Mouse (Mus musculus): ENCODE measurements around the gene Agfg2. TPM values are rescaled to one million over a fixed set of nuclear protein-coding genes. Genes with fewer than 3 reads are reported as not detected.

Gene Agfg2
- polyA plus RNA-seq, 1 experiment from 2014 or later = 14.8 TPM

- no peaks in the 10 kb centered on the region for H3K9me3 ChIP-seq (ENCODE audit: control insufficient read depth, low read length)
- ATAC-seq (ENCODE audit: low FRiP score, low TSS enrichment) = no peak
- no peaks in the 10 kb centered on the region for H3K27me3 ChIP-seq (ENCODE audit: control insufficient read depth, insufficient read depth, low read length)
- H3K36me3 ChIP-seq (ENCODE audit: control insufficient read depth, insufficient read depth, low read length) = peaks cover 2% of the 10 kb centered on the region; the same call in 1 of the 2 replicates
- WGBS = 88% methylated on average over 6 of the region's 6 CpGs
- H3K27ac ChIP-seq (ENCODE audit: low read depth, low read length) = no peak overlapping the region
- H3K4me3 ChIP-seq (ENCODE audit: low read length) = no peak overlapping the region
- H3K9ac ChIP-seq (ENCODE audit: low read depth, low read length) = no peak overlapping the region
- no peak overlapping the region for H3K4me2 ChIP-seq (replicated peaks; ENCODE audit: low read depth, low read length)
- H3K4me1 ChIP-seq (ENCODE audit: control insufficient read depth, insufficient read depth, low read length) = peaks cover 20% of the 10 kb centered on the region
These were observed 11.5 kb downstream of the Agfg2 start for GRCm38 (mm10) chr5:137673015-137673414.

GRCm38 (mm10) chr5:137672361-137672760 lies 12.2 kb downstream of the Agfg2 start:
- Histone ChIP-seq H3K4me3 (ENCODE audit: low read length) (no peak overlapping the region), H3K27ac (ENCODE audit: low read depth, low read length) (0 out of 2 replicates have a peak overlapping the region, but pooled peaks have one; percentile 69), H3K9me3 (ENCODE audit: control insufficient read depth, low read length) (no peaks in the 10 kb centered on the region), H3K4me1 (ENCODE audit: control insufficient read depth, insufficient read depth, low read length) (peaks cover 20% of the 10 kb centered on the region), H3K27me3 (ENCODE audit: control insufficient read depth, insufficient read depth, low read length) (no peaks in the 10 kb centered on the region), H3K9ac (ENCODE audit: low read depth, low read length) (no peak overlapping the region), H3K4me2 (replicated peaks; ENCODE audit: low read depth, low read length) (no peak overlapping the region), H3K36me3 (ENCODE audit: control insufficient read depth, insufficient read depth, low read length) (peaks cover 5% of the 10 kb centered on the region)
- WGBS = 77% methylated on average over 5 of the region's 5 CpGs
- ATAC-seq (ENCODE audit: low FRiP score, low TSS enrichment) = no peak

- H3K4me1 ChIP-seq (ENCODE audit: control insufficient read depth, insufficient read depth, low read length) = peaks cover 20% of the 10 kb centered on the region
- H3K4me3 ChIP-seq (ENCODE audit: low read length) = no peak overlapping the region
- H3K36me3 ChIP-seq (ENCODE audit: control insufficient read depth, insufficient read depth, low read length) = peaks cover 12% of the 10 kb centered on the region
- 14% methylated on average over 9 of the region's 9 CpGs for WGBS
- ATAC-seq (ENCODE audit: low FRiP score, low TSS enrichment) = peak; percentile 63
- no peaks in the 10 kb centered on the region for H3K27me3 ChIP-seq (ENCODE audit: control insufficient read depth, insufficient read depth, low read length)
- H3K27ac ChIP-seq (ENCODE audit: low read depth, low read length) = peak overlapping the region; percentile 69; the same call in 1 of the 2 replicates
- H3K9ac ChIP-seq (ENCODE audit: low read depth, low read length) = no peak overlapping the region
- H3K4me2 ChIP-seq (replicated peaks; ENCODE audit: low read depth, low read length) = no peak overlapping the region
- no peaks in the 10 kb centered on the region for H3K9me3 ChIP-seq (ENCODE audit: control insufficient read depth, low read length)
These were observed 12.9 kb downstream of the Agfg2 start for GRCm38 (mm10) chr5:137671443-137672240.

- WGBS = 79% methylated on average over 1 of the region's 1 CpGs
- no peak overlapping the region for H3K9ac ChIP-seq (ENCODE audit: low read depth, low read length)
- H3K27me3 ChIP-seq (ENCODE audit: control insufficient read depth, insufficient read depth, low read length) = no peaks in the 10 kb centered on the region
- H3K4me1 ChIP-seq (ENCODE audit: control insufficient read depth, insufficient read depth, low read length) = peaks cover 20% of the 10 kb centered on the region
- ATAC-seq (ENCODE audit: low FRiP score, low TSS enrichment) = no peak
- no peak overlapping the region for H3K4me2 ChIP-seq (replicated peaks; ENCODE audit: low read depth, low read length)
- H3K4me3 ChIP-seq (ENCODE audit: low read length) = no peak overlapping the region
- peaks cover 19% of the 10 kb centered on the region for H3K36me3 ChIP-seq (ENCODE audit: control insufficient read depth, insufficient read depth, low read length)
- H3K27ac ChIP-seq (ENCODE audit: low read depth, low read length) = 0 out of 2 replicates have a peak overlapping the region, but pooled peaks have one; percentile 62
- H3K9me3 ChIP-seq (ENCODE audit: control insufficient read depth, low read length) = no peaks in the 10 kb centered on the region
These were observed 14.3 kb downstream of the Agfg2 start for GRCm38 (mm10) chr5:137670240-137670639.

- Histone ChIP-seq H3K4me1 (ENCODE audit: control insufficient read depth, insufficient read depth, low read length) (peaks cover 20% of the 10 kb centered on the region), H3K4me2 (replicated peaks; ENCODE audit: low read depth, low read length) (no peak overlapping the region), H3K4me3 (ENCODE audit: low read length) (no peak overlapping the region), H3K36me3 (ENCODE audit: control insufficient read depth, insufficient read depth, low read length) (peaks cover 24% of the 10 kb centered on the region), H3K27ac (ENCODE audit: low read depth, low read length) (no peak overlapping the region), H3K9me3 (ENCODE audit: control insufficient read depth, low read length) (no peaks in the 10 kb centered on the region), H3K27me3 (ENCODE audit: control insufficient read depth, insufficient read depth, low read length) (no peaks in the 10 kb centered on the region), H3K9ac (ENCODE audit: low read depth, low read length) (no peak overlapping the region)
- 58% methylated on average over 10 of the region's 10 CpGs for WGBS
- no peak for ATAC-seq (ENCODE audit: low FRiP score, low TSS enrichment)
These were observed 15.6 kb downstream of the Agfg2 start for GRCm38 (mm10) chr5:137668971-137669370.

GRCm38 (mm10) chr5:137663057-137663456 lies 21.5 kb downstream of the Agfg2 start:
- 77% methylated on average over 9 of the region's 9 CpGs for WGBS
- Histone ChIP-seq H3K4me3 (ENCODE audit: low read length) (no peak overlapping the region), H3K9me3 (ENCODE audit: control insufficient read depth, low read length) (no peaks in the 10 kb centered on the region), H3K4me2 (replicated peaks; ENCODE audit: low read depth, low read length) (no peak overlapping the region), H3K36me3 (ENCODE audit: control insufficient read depth, insufficient read depth, low read length) (peaks cover 44% of the 10 kb centered on the region), H3K4me1 (ENCODE audit: control insufficient read depth, insufficient read depth, low read length) (no peaks in the 10 kb centered on the region), H3K9ac (ENCODE audit: low read depth, low read length) (no peak overlapping the region), H3K27me3 (ENCODE audit: control insufficient read depth, insufficient read depth, low read length) (no peaks in the 10 kb centered on the region), H3K27ac (ENCODE audit: low read depth, low read length) (no peak overlapping the region)
- no peak for ATAC-seq (ENCODE audit: low FRiP score, low TSS enrichment)

- Histone ChIP-seq H3K4me1 (ENCODE audit: control insufficient read depth, insufficient read depth, low read length) (no peaks in the 10 kb centered on the region), H3K4me3 (ENCODE audit: low read length) (no peak overlapping the region), H3K9me3 (ENCODE audit: control insufficient read depth, low read length) (no peaks in the 10 kb centered on the region), H3K4me2 (replicated peaks; ENCODE audit: low read depth, low read length) (no peak overlapping the region), H3K9ac (ENCODE audit: low read depth, low read length) (no peak overlapping the region), H3K27ac (ENCODE audit: low read depth, low read length) (no peak overlapping the region), H3K27me3 (ENCODE audit: control insufficient read depth, insufficient read depth, low read length) (no peaks in the 10 kb centered on the region), H3K36me3 (ENCODE audit: control insufficient read depth, insufficient read depth, low read length) (peaks cover 30% of the 10 kb centered on the region)
- ATAC-seq (ENCODE audit: low FRiP score, low TSS enrichment) = no peak
- 89% methylated on average over 6 of the region's 6 CpGs for WGBS
These were observed 24.4 kb downstream of the Agfg2 start for GRCm38 (mm10) chr5:137660064-137660688.

- H3K27me3 ChIP-seq (ENCODE audit: control insufficient read depth, insufficient read depth, low read length) = no peaks in the 10 kb centered on the region
- H3K9ac ChIP-seq (ENCODE audit: low read depth, low read length) = no peak overlapping the region
- no peak overlapping the region for H3K4me2 ChIP-seq (replicated peaks; ENCODE audit: low read depth, low read length)
- H3K4me3 ChIP-seq (ENCODE audit: low read length) = no peak overlapping the region
- 31% methylated on average over 6 of the region's 6 CpGs for WGBS
- no peaks in the 10 kb centered on the region for H3K4me1 ChIP-seq (ENCODE audit: control insufficient read depth, insufficient read depth, low read length)
- no peak overlapping the region for H3K27ac ChIP-seq (ENCODE audit: low read depth, low read length)
- no peaks in the 10 kb centered on the region for H3K9me3 ChIP-seq (ENCODE audit: control insufficient read depth, low read length)
- H3K36me3 ChIP-seq (ENCODE audit: control insufficient read depth, insufficient read depth, low read length) = peaks cover 17% of the 10 kb centered on the region
- no peak for ATAC-seq (ENCODE audit: low FRiP score, low TSS enrichment)
These were observed 27.5 kb downstream of the Agfg2 start for GRCm38 (mm10) chr5:137656977-137657376.

- H3K4me2 ChIP-seq (replicated peaks; ENCODE audit: low read depth, low read length) = no peak overlapping the region
- no peak for ATAC-seq (ENCODE audit: low FRiP score, low TSS enrichment)
- peaks cover 10% of the 10 kb centered on the region for H3K4me1 ChIP-seq (ENCODE audit: control insufficient read depth, insufficient read depth, low read length)
- H3K9me3 ChIP-seq (ENCODE audit: control insufficient read depth, low read length) = no peaks in the 10 kb centered on the region
- H3K27me3 ChIP-seq (ENCODE audit: control insufficient read depth, insufficient read depth, low read length) = no peaks in the 10 kb centered on the region
- peaks cover 22% of the 10 kb centered on the region; the same call in 1 of the 2 replicates for H3K36me3 ChIP-seq (ENCODE audit: control insufficient read depth, insufficient read depth, low read length)
- 78% methylated on average over 7 of the region's 7 CpGs for WGBS
- H3K4me3 ChIP-seq (ENCODE audit: low read length) = no peak overlapping the region
- H3K9ac ChIP-seq (ENCODE audit: low read depth, low read length) = no peak overlapping the region
- H3K27ac ChIP-seq (ENCODE audit: low read depth, low read length) = no peak overlapping the region
These were observed 29.8 kb downstream of the Agfg2 start for GRCm38 (mm10) chr5:137654746-137655145.
